Mouse (Mus musculus): Measurements from ENCODE around the gene Nfatc3. TPM values are rescaled to one million over a fixed set of nuclear protein-coding genes. Genes with fewer than 3 reads are reported as not detected.
A peak's percentile ranks its signal among the peaks of the same experiment; 100 is the strongest.

Nfatc3 gene
- polyA plus RNA-seq, 1 experiment from 2014 or later = 3.8 TPM

GRCm38 (mm10) chr8:106135672-106136071, 77.0 kb downstream of the Nfatc3 start:
- DNase-seq = no peak
- Histone ChIP-seq H3K4me3 (replicated peaks) (peak overlapping the region; percentile 61), H3K36me3 (peaks cover 26% of the 10 kb centered on the region), H3K9me3 (replicated peaks) (no peaks in the 10 kb centered on the region), H3K4me2 (peak overlapping the region; percentile 71), H3K27ac (peak overlapping the region; percentile 74), H3K27me3 (peaks cover 81% of the 10 kb centered on the region), H3K4me1 (replicated peaks) (peaks cover 55% of the 10 kb centered on the region), H3K9ac (peak overlapping the region; percentile 63)
- 6% methylated on average over 19 of the region's 19 CpGs for WGBS (ENCODE audit: insufficient replicate concordance)
- ATAC-seq (ENCODE audit: low read depth) = peak; percentile 9; the same call in 1 of the 2 replicates

- peak; percentile 62 for ATAC-seq (ENCODE audit: low read depth)
- peaks cover 81% of the 10 kb centered on the region for H3K27me3 ChIP-seq
- 1% methylated on average over 86 of the region's 86 CpGs for WGBS (ENCODE audit: insufficient replicate concordance)
These were observed 77.8 kb downstream of the Nfatc3 start, which contains the start of gene Esrp2 for GRCm38 (mm10) chr8:106136156-106137130. TSS of gene Esrp2 (minus strand) at chr8:106136974.

GRCm38 (mm10) chr8:106137218-106137905, 78.7 kb downstream of the Nfatc3 start:
- Histone ChIP-seq H3K27ac (peak overlapping the region; percentile 11; the same call in 1 of the 2 replicates), H3K4me3 (replicated peaks) (peak overlapping the region; percentile 61), H3K9me3 (replicated peaks) (no peaks in the 10 kb centered on the region), H3K9ac (peak overlapping the region; percentile 63), H3K4me1 (replicated peaks) (peaks cover 45% of the 10 kb centered on the region), H3K4me2 (peak overlapping the region; percentile 71), H3K27me3 (peaks cover 81% of the 10 kb centered on the region), H3K36me3 (peaks cover 9% of the 10 kb centered on the region)
- no peak for DNase-seq
- 6% methylated on average over 22 of the region's 22 CpGs for WGBS (ENCODE audit: insufficient replicate concordance)
- ATAC-seq (ENCODE audit: low read depth) = no peak

More at GRCm38 (mm10) chr8:106136156-106137130, 77.8 kb downstream of the Nfatc3 start, which contains the start of gene Esrp2:
- Histone ChIP-seq H3K36me3 (peaks cover 19% of the 10 kb centered on the region), H3K27ac (peak within 1 kb of the TSS; percentile 74), H3K9ac (peak within 1 kb of the TSS; percentile 63), H3K9me3 (replicated peaks) (no peaks in the 10 kb centered on the region), H3K4me3 (replicated peaks) (peak within 1 kb of the TSS; percentile 61), H3K4me2 (peak within 1 kb of the TSS; percentile 71), H3K4me1 (replicated peaks) (peaks cover 52% of the 10 kb centered on the region)
- DNase-seq = peak; percentile 37

- H3K4me1 ChIP-seq (replicated peaks) = peaks cover 45% of the 10 kb centered on the region
- H3K27ac ChIP-seq = peak overlapping the region; percentile 20; the same call in 1 of the 2 replicates
- DNase-seq = peak; percentile 33
- H3K27me3 ChIP-seq = peaks cover 75% of the 10 kb centered on the region
- H3K9ac ChIP-seq = peak overlapping the region; percentile 63
- H3K4me2 ChIP-seq = peak overlapping the region; percentile 71
- H3K9me3 ChIP-seq (replicated peaks) = no peaks in the 10 kb centered on the region
- H3K36me3 ChIP-seq = peaks cover 3% of the 10 kb centered on the region
- under 1% methylated on average over 24 of the region's 24 CpGs for WGBS (ENCODE audit: insufficient replicate concordance)
- H3K4me3 ChIP-seq (replicated peaks) = peak overlapping the region; percentile 61
- 0 out of 2 replicates have a peak, but pooled peaks have one; percentile 9 for ATAC-seq (ENCODE audit: low read depth)
These were observed 79.4 kb downstream of the Nfatc3 start for GRCm38 (mm10) chr8:106137906-106138477.

GRCm38 (mm10) chr8:106138616-106139015, 80.0 kb downstream of the Nfatc3 start:
- Histone ChIP-seq H3K36me3 (0 out of 2 replicates have a peak, but pooled peaks cover 2% of the 10 kb centered on the region), H3K4me1 (replicated peaks) (peaks cover 45% of the 10 kb centered on the region), H3K9me3 (replicated peaks) (no peaks in the 10 kb centered on the region), H3K4me3 (replicated peaks) (peak overlapping the region; percentile 61), H3K4me2 (peak overlapping the region; percentile 71), H3K27me3 (peaks cover 69% of the 10 kb centered on the region), H3K9ac (peak overlapping the region; percentile 37; the same call in 1 of the 2 replicates), H3K27ac (peak overlapping the region; percentile 20; the same call in 1 of the 2 replicates)
- ATAC-seq (ENCODE audit: low read depth) = no peak
- no peak for DNase-seq
- 20% methylated on average over 7 of the region's 7 CpGs for WGBS (ENCODE audit: insufficient replicate concordance)

- no peak overlapping the region for H3K27ac ChIP-seq
- no peak overlapping the region for H3K4me3 ChIP-seq (replicated peaks)
- H3K9ac ChIP-seq = no peak overlapping the region
- peaks cover 36% of the 10 kb centered on the region for H3K4me1 ChIP-seq (replicated peaks)
- peaks cover 53% of the 10 kb centered on the region for H3K27me3 ChIP-seq
- DNase-seq (no peak), ATAC-seq (ENCODE audit: low read depth) (no peak)
- H3K36me3 ChIP-seq = no peaks in the 10 kb centered on the region
- H3K4me2 ChIP-seq = no peak overlapping the region
- WGBS (ENCODE audit: insufficient replicate concordance) = 61% methylated on average over 5 of the region's 5 CpGs
- H3K9me3 ChIP-seq (replicated peaks) = no peaks in the 10 kb centered on the region
These were observed 81.6 kb downstream of the Nfatc3 start for GRCm38 (mm10) chr8:106140191-106140590.

- no peak overlapping the region for H3K4me3 ChIP-seq (replicated peaks)
- H3K9me3 ChIP-seq (replicated peaks) = no peaks in the 10 kb centered on the region
- H3K36me3 ChIP-seq = no peaks in the 10 kb centered on the region
- DNase-seq = peak; percentile 68
- no peak overlapping the region for H3K9ac ChIP-seq
- peaks cover 48% of the 10 kb centered on the region for H3K27me3 ChIP-seq
- 0 out of 2 replicates have a peak, but pooled peaks have one; percentile 23 for ATAC-seq (ENCODE audit: low read depth)
- no peak overlapping the region for H3K4me2 ChIP-seq
- WGBS (ENCODE audit: insufficient replicate concordance) = 11% methylated on average over 13 of the region's 13 CpGs
- H3K27ac ChIP-seq = no peak overlapping the region
- peaks cover 33% of the 10 kb centered on the region for H3K4me1 ChIP-seq (replicated peaks)
These were observed 82.1 kb downstream of the Nfatc3 start for GRCm38 (mm10) chr8:106140769-106141168.

GRCm38 (mm10) chr8:106145331-106145730, 86.7 kb downstream of the Nfatc3 start:
- DNase-seq (no peak), ATAC-seq (ENCODE audit: low read depth) (no peak)
- Histone ChIP-seq H3K27ac (no peak overlapping the region), H3K36me3 (no peaks in the 10 kb centered on the region), H3K4me3 (replicated peaks) (no peak overlapping the region), H3K4me2 (no peak overlapping the region), H3K9me3 (replicated peaks) (no peaks in the 10 kb centered on the region), H3K27me3 (0 out of 2 replicates have a peak, but pooled peaks cover 6% of the 10 kb centered on the region), H3K9ac (no peak overlapping the region), H3K4me1 (replicated peaks) (peaks cover 11% of the 10 kb centered on the region)
- 69% methylated on average over 2 of the region's 2 CpGs for WGBS (ENCODE audit: insufficient replicate concordance)

- H3K4me3 ChIP-seq (replicated peaks) = no peak overlapping the region
- no peak for DNase-seq
- H3K27ac ChIP-seq = no peak overlapping the region
- 55% methylated on average over 4 of the region's 4 CpGs for WGBS (ENCODE audit: insufficient replicate concordance)
- no peak overlapping the region for H3K9ac ChIP-seq
- no peak for ATAC-seq (ENCODE audit: low read depth)
- no peaks in the 10 kb centered on the region for H3K9me3 ChIP-seq (replicated peaks)
- H3K36me3 ChIP-seq = no peaks in the 10 kb centered on the region
- 0 out of 2 replicates have a peak, but pooled peaks cover 3% of the 10 kb centered on the region for H3K27me3 ChIP-seq
- no peak overlapping the region for H3K4me2 ChIP-seq
- H3K4me1 ChIP-seq (replicated peaks) = peaks cover 16% of the 10 kb centered on the region
These were observed 87.4 kb downstream of the Nfatc3 start for GRCm38 (mm10) chr8:106146014-106146413.

- WGBS (ENCODE audit: insufficient replicate concordance) = 70% methylated on average over 6 of the region's 6 CpGs
- ATAC-seq (ENCODE audit: low read depth) (no peak), DNase-seq (no peak)
- Histone ChIP-seq H3K9ac (no peak overlapping the region), H3K27me3 (0 out of 2 replicates have a peak, but pooled peaks cover 3% of the 10 kb centered on the region), H3K27ac (0 out of 2 replicates have a peak overlapping the region, but pooled peaks have one; percentile 10), H3K4me2 (no peak overlapping the region), H3K36me3 (no peaks in the 10 kb centered on the region), H3K4me3 (replicated peaks) (no peak overlapping the region), H3K4me1 (replicated peaks) (peaks cover 35% of the 10 kb centered on the region), H3K9me3 (replicated peaks) (no peaks in the 10 kb centered on the region)
These were observed 89.4 kb downstream of the Nfatc3 start for GRCm38 (mm10) chr8:106147868-106148565.
